Mouse (Mus musculus): Measurements from ENCODE around the gene Zfp444. TPM values are rescaled to one million over a fixed set of nuclear protein-coding genes. Genes with fewer than 3 reads are reported as not detected.
"Not testable (repeated sequence)": the region's sequence is repeated elsewhere in the genome, so short reads cannot be mapped to it uniquely, and the experiment has no call there.

Zfp444 gene
- total RNA-seq, 1 experiment: 16.6 TPM

DNA sequence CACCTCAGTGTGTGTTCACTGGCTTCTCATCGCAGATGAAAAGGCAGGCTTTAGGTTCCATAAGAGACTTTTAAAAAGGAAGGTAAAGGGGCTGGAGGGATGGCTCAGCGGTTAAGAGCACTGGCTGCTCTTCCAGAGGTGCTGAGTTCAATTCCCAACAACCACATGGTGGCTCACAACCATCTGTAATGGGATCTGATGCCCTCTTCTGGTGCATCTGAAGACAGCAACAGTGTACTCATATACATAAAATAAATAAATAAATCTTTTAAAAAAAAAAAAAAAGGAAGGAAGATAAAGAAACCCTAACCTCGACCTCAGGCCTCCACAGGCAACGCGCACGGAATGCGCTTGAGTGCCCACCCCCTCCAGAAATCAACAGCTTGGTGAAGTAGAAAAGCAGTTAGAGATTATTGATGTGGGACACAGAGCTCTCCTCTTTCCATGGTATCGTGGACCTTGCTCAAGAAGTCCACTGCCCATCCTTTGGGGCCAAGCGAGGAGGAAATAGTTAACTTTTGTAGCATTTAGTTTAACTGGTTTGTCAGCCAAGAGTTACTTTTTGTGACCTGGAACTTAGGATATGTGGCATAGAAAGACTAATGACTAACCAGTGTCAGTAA, 2.5 kb downstream of the Zfp444 start:
- TF ChIP-seq ZNF384 (IDR thresholded peaks at IDR 0.05; ENCODE audit: low read depth, low read length): peak; percentile 46; the same call in 1 of the 2 replicates
- DNase-seq (ENCODE audit: low read depth, low spot score); H3K4me1 ChIP-seq (ENCODE audit: control insufficient read depth in 2 of 2, insufficient read depth in 2 of 2, low read length in 2 of 2, poor library complexity in 1 of 2); H3K9me3 ChIP-seq (ENCODE audit: control insufficient read depth, insufficient read depth, low read depth, low read length); H3K27ac ChIP-seq (ENCODE audit: insufficient read depth, low read depth, low read length, poor library complexity, severe bottlenecking); in situ Hi-C loops (cut with MboI; ENCODE audit: low sequenced_read_pairs in 2 of 2, unreplicated experiment in 2 of 2): not testable (repeated sequence)
- H3K9ac ChIP-seq (ENCODE audit: insufficient read depth, low read depth, low read length, poor library complexity, severe bottlenecking): peak overlapping the region; percentile 10; the same call in 1 of the 2 replicates
- peak overlapping the region in 1 of 2 experiments; percentile 94; a peak in 1 of 4 replicates for H3K4me3 ChIP-seq (ENCODE audit: insufficient read depth in 1 of 2, low read depth in 1 of 2, low read length in 2 of 2, poor library complexity in 1 of 2, severe bottlenecking in 1 of 2)
- peaks cover 20% of the 10 kb centered on the region for H3K36me3 ChIP-seq (ENCODE audit: control insufficient read depth, insufficient read depth, low read length, poor library complexity, severe bottlenecking)

DNA sequence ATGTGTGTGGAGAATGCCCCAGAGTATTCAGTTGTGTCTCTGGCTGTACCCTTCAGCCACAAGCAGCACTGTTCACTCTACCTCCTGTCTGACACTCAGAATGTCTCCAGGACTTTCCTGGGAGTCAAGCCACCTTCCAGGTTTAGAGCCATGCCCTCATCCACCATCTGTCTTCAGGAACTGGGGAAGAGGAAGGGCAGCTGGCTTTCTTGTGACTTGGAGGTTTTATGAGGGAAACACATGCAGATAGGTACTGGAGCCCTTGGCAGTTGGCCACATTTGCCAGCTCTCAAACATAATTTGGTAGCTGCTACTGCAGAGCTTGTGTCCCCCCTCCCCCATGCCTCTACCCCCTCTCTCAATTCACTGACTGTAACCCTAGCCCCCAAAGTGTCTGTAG, 7.0 kb downstream of the Zfp444 start:
- no peak overlapping the region for H3K27ac ChIP-seq (ENCODE audit: insufficient read depth, low read depth, low read length, poor library complexity, severe bottlenecking)
- H3K9me3 ChIP-seq (ENCODE audit: control insufficient read depth, insufficient read depth, low read depth, low read length): no peaks in the 10 kb centered on the region
- TF ChIP-seq ZC3H11A (IDR thresholded peaks at IDR 0.05; ENCODE audit: borderline replicate concordance, low read depth, low read length) (no peak), HCFC1 (IDR thresholded peaks at IDR 0.05; ENCODE audit: borderline replicate concordance, insufficient read depth, low read length) (no peak), ZNF384 (IDR thresholded peaks at IDR 0.05; ENCODE audit: low read depth, low read length) (no peak), MAFK (IDR thresholded peaks at IDR 0.05; ENCODE audit: insufficient read depth, low read depth, low read length) (no peak), CHD2 (IDR thresholded peaks at IDR 0.05; ENCODE audit: low read depth, low read length) (no peak)
- no peak for DNase-seq (ENCODE audit: low read depth, low spot score)
- H3K4me3 ChIP-seq (ENCODE audit: insufficient read depth in 1 of 2, low read depth in 1 of 2, low read length in 2 of 2, poor library complexity in 1 of 2, severe bottlenecking in 1 of 2): no peak overlapping the region
- H3K36me3 ChIP-seq (ENCODE audit: control insufficient read depth, insufficient read depth, low read length, poor library complexity, severe bottlenecking): peaks cover 29% of the 10 kb centered on the region
- no peaks in the 10 kb centered on the region for H3K4me1 ChIP-seq (ENCODE audit: control insufficient read depth in 2 of 2, insufficient read depth in 2 of 2, low read length in 2 of 2, poor library complexity in 1 of 2)
- H3K9ac ChIP-seq (ENCODE audit: insufficient read depth, low read depth, low read length, poor library complexity, severe bottlenecking): no peak overlapping the region
- in situ Hi-C loops (cut with MboI; ENCODE audit: low sequenced_read_pairs in 2 of 2, unreplicated experiment in 2 of 2): no loop called here

DNA sequence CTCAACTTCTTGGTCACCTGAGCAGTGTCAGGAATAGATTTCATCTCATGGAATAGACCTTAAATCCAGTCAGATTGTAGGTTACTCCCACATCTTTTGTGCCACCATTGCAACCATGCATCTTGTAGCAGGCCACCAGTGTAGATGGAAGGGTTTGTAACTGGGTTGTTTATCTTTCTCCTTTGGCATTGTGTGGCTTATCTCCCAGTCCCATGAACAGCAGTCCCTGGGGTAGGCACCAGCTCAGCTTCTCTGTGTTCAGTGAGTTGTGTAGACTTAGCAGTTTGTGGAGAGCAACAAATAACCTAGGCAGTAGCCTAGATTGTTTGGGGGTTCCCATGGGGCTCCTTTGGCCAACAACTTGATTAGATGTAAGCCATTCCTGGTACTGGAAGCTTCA, 10.9 kb downstream of the Zfp444 start:
- H3K4me3 ChIP-seq (ENCODE audit: insufficient read depth in 1 of 2, low read depth in 1 of 2, low read length in 2 of 2, poor library complexity in 1 of 2, severe bottlenecking in 1 of 2): no peak overlapping the region
- no peak overlapping the region for H3K9ac ChIP-seq (ENCODE audit: insufficient read depth, low read depth, low read length, poor library complexity, severe bottlenecking)
- H3K9me3 ChIP-seq (ENCODE audit: control insufficient read depth, insufficient read depth, low read depth, low read length): no peaks in the 10 kb centered on the region
- peaks cover 33% of the 10 kb centered on the region for H3K36me3 ChIP-seq (ENCODE audit: control insufficient read depth, insufficient read depth, low read length, poor library complexity, severe bottlenecking)
- H3K4me1 ChIP-seq (ENCODE audit: control insufficient read depth in 2 of 2, insufficient read depth in 2 of 2, low read length in 2 of 2, poor library complexity in 1 of 2): no peaks in the 10 kb centered on the region
- no peak overlapping the region for H3K27ac ChIP-seq (ENCODE audit: insufficient read depth, low read depth, low read length, poor library complexity, severe bottlenecking)
- TF ChIP-seq HCFC1 (IDR thresholded peaks at IDR 0.05; ENCODE audit: borderline replicate concordance, insufficient read depth, low read length) (no peak), CHD2 (IDR thresholded peaks at IDR 0.05; ENCODE audit: low read depth, low read length) (no peak), ZC3H11A (IDR thresholded peaks at IDR 0.05; ENCODE audit: borderline replicate concordance, low read depth, low read length) (no peak), ZNF384 (IDR thresholded peaks at IDR 0.05; ENCODE audit: low read depth, low read length) (no peak), MAFK (IDR thresholded peaks at IDR 0.05; ENCODE audit: insufficient read depth, low read depth, low read length) (no peak)
- no peak for DNase-seq (ENCODE audit: low read depth, low spot score)
- in situ Hi-C loops (cut with MboI; ENCODE audit: low sequenced_read_pairs in 2 of 2, unreplicated experiment in 2 of 2): no loop called here

DNA sequence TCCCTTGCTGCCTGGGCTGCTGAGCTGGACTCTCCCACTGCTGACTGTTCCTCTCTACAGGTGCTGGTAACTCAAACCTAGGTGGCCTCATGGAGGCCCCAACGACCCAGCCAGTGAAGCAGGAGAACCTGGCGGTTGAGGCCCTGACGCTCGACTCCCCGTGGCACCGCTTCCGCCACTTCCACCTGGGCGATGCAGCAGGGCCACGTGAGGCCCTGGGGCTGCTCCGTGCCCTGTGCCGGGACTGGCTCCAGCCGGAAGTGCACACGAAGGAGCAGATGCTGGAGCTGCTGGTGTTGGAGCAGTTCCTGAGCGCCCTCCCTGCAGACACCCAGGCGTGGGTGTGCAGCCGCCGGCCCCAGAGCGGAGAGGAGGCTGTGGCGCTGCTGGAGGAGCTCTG, 11.8 kb downstream of the Zfp444 start:
- no peak for TF ChIP-seq HCFC1 (IDR thresholded peaks at IDR 0.05; ENCODE audit: borderline replicate concordance, insufficient read depth, low read length)
- no peak for TF ChIP-seq MAFK (IDR thresholded peaks at IDR 0.05; ENCODE audit: insufficient read depth, low read depth, low read length)
- TF ChIP-seq ZC3H11A (IDR thresholded peaks at IDR 0.05; ENCODE audit: borderline replicate concordance, low read depth, low read length): no peak
- TF ChIP-seq ZNF384 (IDR thresholded peaks at IDR 0.05; ENCODE audit: low read depth, low read length): no peak
- no peak for TF ChIP-seq CHD2 (IDR thresholded peaks at IDR 0.05; ENCODE audit: low read depth, low read length)
- Histone ChIP-seq H3K36me3 (ENCODE audit: control insufficient read depth, insufficient read depth, low read length, poor library complexity, severe bottlenecking) (peaks cover 30% of the 10 kb centered on the region), H3K9me3 (ENCODE audit: control insufficient read depth, insufficient read depth, low read depth, low read length) (no peaks in the 10 kb centered on the region), H3K4me1 (ENCODE audit: control insufficient read depth in 2 of 2, insufficient read depth in 2 of 2, low read length in 2 of 2, poor library complexity in 1 of 2) (no peaks in the 10 kb centered on the region), H3K27ac (ENCODE audit: insufficient read depth, low read depth, low read length, poor library complexity, severe bottlenecking) (no peak overlapping the region; the same call in 1 of the 2 replicates), H3K9ac (ENCODE audit: insufficient read depth, low read depth, low read length, poor library complexity, severe bottlenecking) (peak overlapping the region; percentile 42; the same call in 1 of the 2 replicates), H3K4me3 (ENCODE audit: insufficient read depth in 1 of 2, low read depth in 1 of 2, low read length in 2 of 2, poor library complexity in 1 of 2, severe bottlenecking in 1 of 2) (peak overlapping the region; percentile 22 to 52; a peak in 3 of 4 replicates)
- in situ Hi-C loops (cut with MboI; ENCODE audit: low sequenced_read_pairs in 2 of 2, unreplicated experiment in 2 of 2): no loop called here
- no peak for DNase-seq (ENCODE audit: low read depth, low spot score)

DNA sequence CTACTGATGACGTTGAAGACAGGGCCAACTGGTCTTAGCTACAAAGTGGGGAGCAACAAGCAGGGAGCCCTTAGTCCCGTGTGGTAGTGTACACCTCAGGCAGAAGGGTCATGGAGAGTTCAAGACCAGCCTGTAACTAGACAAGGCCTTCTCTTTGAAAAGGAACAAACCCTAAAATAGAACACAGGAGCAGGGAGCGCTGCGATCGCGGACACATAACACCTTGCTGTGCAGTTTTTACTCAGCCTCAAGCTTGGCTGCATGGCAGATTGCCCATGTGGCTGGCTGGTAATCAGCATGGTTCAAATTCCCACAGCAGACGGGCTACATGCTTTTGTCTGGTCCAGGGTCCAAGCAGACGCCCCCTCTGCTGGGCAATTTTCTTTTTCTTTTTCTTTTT, 12.5 kb downstream of the Zfp444 start:
- Histone ChIP-seq H3K4me1 (ENCODE audit: control insufficient read depth in 2 of 2, insufficient read depth in 2 of 2, low read length in 2 of 2, poor library complexity in 1 of 2) (no peaks in the 10 kb centered on the region), H3K36me3 (ENCODE audit: control insufficient read depth, insufficient read depth, low read length, poor library complexity, severe bottlenecking) (peaks cover 27% of the 10 kb centered on the region), H3K4me3 (ENCODE audit: insufficient read depth in 1 of 2, low read depth in 1 of 2, low read length in 2 of 2, poor library complexity in 1 of 2, severe bottlenecking in 1 of 2) (no peak overlapping the region), H3K9ac (ENCODE audit: insufficient read depth, low read depth, low read length, poor library complexity, severe bottlenecking) (no peak overlapping the region), H3K9me3 (ENCODE audit: control insufficient read depth, insufficient read depth, low read depth, low read length) (no peaks in the 10 kb centered on the region), H3K27ac (ENCODE audit: insufficient read depth, low read depth, low read length, poor library complexity, severe bottlenecking) (no peak overlapping the region)
- in situ Hi-C loops (cut with MboI; ENCODE audit: low sequenced_read_pairs in 2 of 2, unreplicated experiment in 2 of 2): no loop called here
- TF ChIP-seq HCFC1 (IDR thresholded peaks at IDR 0.05; ENCODE audit: borderline replicate concordance, insufficient read depth, low read length) (no peak), ZNF384 (IDR thresholded peaks at IDR 0.05; ENCODE audit: low read depth, low read length) (no peak), CHD2 (IDR thresholded peaks at IDR 0.05; ENCODE audit: low read depth, low read length) (no peak), ZC3H11A (IDR thresholded peaks at IDR 0.05; ENCODE audit: borderline replicate concordance, low read depth, low read length) (no peak), MAFK (IDR thresholded peaks at IDR 0.05; ENCODE audit: insufficient read depth, low read depth, low read length) (no peak)
- DNase-seq (ENCODE audit: low read depth, low spot score): no peak
